Mouse (Mus musculus) midbrain, embryonic 13.5 days (tissue): ENCODE data around the gene Hmgcl. TPM values are rescaled to one million over a fixed set of nuclear protein-coding genes. Genes with fewer than 3 reads are reported as not detected.
"Not testable (repeated sequence)": the region's sequence is repeated elsewhere in the genome, so short reads cannot be mapped to it uniquely, and the experiment has no call there.

Experiments used
- ATAC-seq: fragments of 200-750 bp; cut with Nextera tagmentation; 2 replicates; pipeline ENCODE4 v1.8.0; 2017; ENCODE audit warnings: mild to moderate bottlenecking, moderate TSS enrichment, moderate library complexity
- H3K27ac ChIP-seq: fragments of 300-500 bp; sonication (generic); 2 replicates; pipeline ENCODE4 v1.5.1; 2015; ENCODE audit warnings: inconsistent platforms, mild to moderate bottlenecking, moderate library complexity
- H3K27me3 ChIP-seq: fragments of 300-500 bp; sonication (generic); 2 replicates; pipeline ENCODE4 v1.6.1; 2015; ENCODE audit warnings: mild to moderate bottlenecking, inconsistent platforms
- H3K36me3 ChIP-seq: fragments of 300-500 bp; sonication (generic); 2 replicates; pipeline ENCODE4 v1.6.1; 2015; ENCODE audit warnings: mild to moderate bottlenecking, inconsistent platforms
- H3K4me1 ChIP-seq: fragments of 300-500 bp; sonication (generic); replicated peaks from 2 replicates; pipeline ENCODE4 v1.6.1; 2015; ENCODE audit warnings: inconsistent platforms
- H3K4me2 ChIP-seq: fragments of 300-500 bp; sonication (generic); replicated peaks from 2 replicates; pipeline ENCODE4 v1.6.1; 2015; ENCODE audit warnings: moderate library complexity, mild to moderate bottlenecking, inconsistent platforms
- H3K4me3 ChIP-seq: fragments of 300-500 bp; sonication (generic); replicated peaks from 2 replicates; pipeline ENCODE4 v1.5.1; 2015; ENCODE audit warnings: mild to moderate bottlenecking, inconsistent platforms
- H3K9ac ChIP-seq: fragments of 300-500 bp; sonication (generic); replicated peaks from 2 replicates; pipeline ENCODE4 v1.6.1; 2015; ENCODE audit warnings: mild to moderate bottlenecking, inconsistent platforms
- H3K9me3 ChIP-seq: fragments of 300-500 bp; sonication (generic); 2 replicates; pipeline ENCODE4 v1.6.1; 2016; ENCODE audit warnings: mild to moderate bottlenecking, inconsistent platforms
- WGBS: fragments of 180-500 bp; shearing (Covaris S2); methylation state at CpG from one replicate; pipeline ENCODE4 v1.1.7; 2015; 5-methylcytosine and 5-hydroxymethylcytosine counted together
- polyA plus RNA-seq: library from polyadenylated mRNA; unstranded; fragments of >200 nt; fragmentation: Nextera tagmentation; extraction: Ambion mirVana; gene quantifications from 2 replicates; pipeline ENCODE4 v1.2.1, GENCODE M21; 2015

Hmgcl gene
- polyA plus RNA-seq, 1 experiment from 2014 or later = 51.0 TPM

DNA sequence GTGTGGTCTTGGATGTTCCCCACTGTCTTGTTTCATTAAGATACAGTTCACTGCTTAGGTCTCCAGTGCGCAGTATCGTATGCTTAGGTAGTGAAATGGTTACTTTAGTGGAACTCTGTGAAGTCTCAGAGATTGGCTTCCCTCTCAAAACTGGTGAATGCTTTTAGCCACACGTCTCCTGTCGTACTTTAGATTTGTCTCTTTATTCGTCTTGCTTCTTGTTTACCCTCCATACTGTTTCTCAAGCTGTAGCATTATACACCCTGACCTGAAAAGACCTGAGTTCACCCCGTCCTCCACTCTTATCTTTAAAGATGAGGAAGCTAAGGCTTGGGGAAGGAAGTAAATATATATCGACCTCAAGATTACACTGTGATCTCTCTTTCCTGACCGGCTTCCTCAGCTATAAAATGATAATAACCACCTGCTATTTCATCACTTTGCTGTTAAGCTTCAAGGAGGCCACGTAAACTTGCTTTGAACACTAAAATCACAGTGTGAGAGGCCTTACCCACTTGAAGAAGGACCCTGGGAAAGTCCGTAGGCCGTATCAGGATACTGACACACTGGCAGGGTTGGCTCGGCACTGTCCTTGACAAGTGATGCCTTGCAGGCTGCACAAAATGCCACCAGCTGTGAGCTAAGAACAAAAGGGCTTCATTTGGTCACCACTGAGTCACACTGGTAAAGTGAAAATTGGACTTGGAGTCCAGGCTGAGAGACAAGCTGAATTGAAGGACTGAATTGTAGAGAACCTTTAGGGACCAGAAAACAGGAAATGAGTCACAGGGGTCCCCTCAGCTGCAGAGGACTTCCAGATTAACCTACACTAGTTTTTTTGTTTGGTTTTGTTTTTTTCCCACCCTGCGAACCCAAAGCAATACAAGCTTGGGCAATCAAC lies 26.9 kb downstream of the Hmgcl start:
- Histone ChIP-seq H3K36me3 (peaks cover 59% of the 10 kb centered on the region), H3K4me1 (peaks cover 20% of the 10 kb centered on the region), H3K27me3 (no peaks in the 10 kb centered on the region), H3K9ac (peak overlapping the region; percentile 96), H3K27ac (peak overlapping the region; percentile 74; the same call in 1 of the 2 replicates), H3K9me3 (no peaks in the 10 kb centered on the region), H3K4me3 (peak overlapping the region; percentile 100), H3K4me2 (peak overlapping the region; percentile 98)
- ATAC-seq = no peak
- 79% methylated on average over 13 of the region's 13 CpGs for WGBS

GRCm38 (mm10) chr4:135976146-135976545 lies 29.9 kb downstream of the Hmgcl start:
- Histone ChIP-seq H3K4me2 (no peak overlapping the region), H3K27me3 (no peaks in the 10 kb centered on the region), H3K36me3 (peaks cover 37% of the 10 kb centered on the region), H3K4me1 (peaks cover 13% of the 10 kb centered on the region), H3K9ac (no peak overlapping the region), H3K27ac (no peak overlapping the region), H3K4me3 (no peak overlapping the region), H3K9me3 (no peaks in the 10 kb centered on the region)
- no peak for ATAC-seq
- 94% methylated on average over 12 of the region's 12 CpGs for WGBS

DNA sequence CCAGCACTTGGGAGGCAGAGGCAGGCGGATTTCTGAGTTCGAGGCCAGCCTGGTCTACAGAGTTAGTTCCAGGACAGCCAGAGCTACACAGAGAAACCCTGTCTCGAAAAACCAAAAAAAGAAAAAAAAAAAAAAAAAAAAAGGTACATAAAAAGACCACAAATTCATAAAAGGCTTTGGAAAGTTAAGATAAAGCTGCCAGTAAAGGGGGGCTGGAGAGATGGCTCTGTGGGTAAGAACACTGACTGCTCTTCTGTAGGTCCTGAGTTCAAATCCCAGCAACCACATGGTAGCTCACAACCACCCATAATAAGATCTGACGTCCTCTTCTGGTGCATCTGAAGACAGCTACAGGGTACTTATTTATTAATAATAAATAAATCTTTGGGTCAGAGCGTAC lies 34.0 kb downstream of the Hmgcl start:
- not testable (repeated sequence) for H3K27ac ChIP-seq, H3K27me3 ChIP-seq, H3K9me3 ChIP-seq, H3K9ac ChIP-seq, ATAC-seq, H3K4me3 ChIP-seq, H3K4me1 ChIP-seq, H3K4me2 ChIP-seq
- 96% methylated on average over 5 of the region's 5 CpGs for WGBS
- peaks cover 54% of the 10 kb centered on the region for H3K36me3 ChIP-seq

DNA sequence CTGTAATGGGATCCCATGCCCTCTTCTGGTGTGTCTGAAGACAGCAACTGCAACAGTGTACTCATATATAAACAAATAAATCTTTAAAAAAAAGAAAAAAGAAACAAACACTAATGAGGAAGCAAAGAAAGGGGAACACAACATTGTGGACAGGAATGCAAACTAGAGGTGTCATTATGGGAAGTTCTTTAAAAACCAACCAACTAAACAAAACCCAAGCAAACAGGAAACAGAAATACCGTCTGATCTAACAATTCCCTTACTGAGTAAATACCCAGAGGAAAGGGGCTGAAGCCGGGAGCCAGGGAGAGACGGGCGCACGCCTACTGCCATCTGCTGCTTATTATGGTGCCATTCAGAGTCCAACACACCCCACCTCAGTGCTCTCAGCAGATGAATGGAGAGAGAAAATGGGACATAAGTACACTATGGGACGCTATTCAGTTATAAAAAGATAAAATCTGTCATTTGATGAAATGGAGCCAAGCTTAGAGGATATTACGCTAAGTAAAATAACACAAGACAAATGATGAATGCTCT lies 35.3 kb downstream of the Hmgcl start:
- ATAC-seq = no peak
- Histone ChIP-seq H3K9ac (no peak overlapping the region), H3K27ac (no peak overlapping the region), H3K9me3 (no peaks in the 10 kb centered on the region), H3K27me3 (no peaks in the 10 kb centered on the region), H3K4me3 (no peak overlapping the region), H3K4me1 (peaks cover 15% of the 10 kb centered on the region), H3K36me3 (peaks cover 43% of the 10 kb centered on the region), H3K4me2 (no peak overlapping the region)
- WGBS = 80% methylated on average over 7 of the region's 7 CpGs

DNA sequence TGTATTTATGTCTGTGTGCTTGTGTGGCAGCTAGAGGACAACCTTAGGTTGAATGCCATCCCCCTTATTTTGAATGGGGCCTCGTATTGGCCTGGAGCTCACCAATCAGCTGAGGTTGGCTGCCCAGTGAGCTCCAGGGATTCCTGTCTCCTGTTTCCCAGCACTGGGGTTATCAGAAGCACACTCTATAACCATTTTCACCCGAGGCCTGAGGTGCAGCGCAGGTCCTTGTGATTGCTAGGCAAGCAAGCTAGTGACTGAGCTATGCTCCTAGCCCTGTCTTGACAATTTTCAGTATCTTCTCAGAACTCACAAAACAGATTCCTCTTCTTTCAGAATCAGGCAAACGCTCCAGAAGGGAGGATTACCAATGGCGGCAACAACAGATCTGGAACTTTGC lies 38.3 kb downstream of the Hmgcl start:
- Histone ChIP-seq H3K4me1 (peaks cover 21% of the 10 kb centered on the region), H3K4me2 (no peak overlapping the region), H3K27me3 (no peaks in the 10 kb centered on the region), H3K4me3 (no peak overlapping the region), H3K27ac (no peak overlapping the region), H3K9ac (no peak overlapping the region), H3K36me3 (peaks cover 29% of the 10 kb centered on the region), H3K9me3 (no peaks in the 10 kb centered on the region)
- no peak for ATAC-seq
- WGBS = 92% methylated on average over 5 of the region's 5 CpGs

- no peak overlapping the region; the same call in 1 of the 2 replicates for H3K4me2 ChIP-seq
- H3K9me3 ChIP-seq = no peaks in the 10 kb centered on the region
- no peak for ATAC-seq
- WGBS = 92% methylated on average over 5 of the region's 5 CpGs
- H3K9ac ChIP-seq = no peak overlapping the region
- H3K4me3 ChIP-seq = no peak overlapping the region; the same call in 1 of the 2 replicates
- H3K27ac ChIP-seq = no peak overlapping the region
- peaks cover 29% of the 10 kb centered on the region for H3K36me3 ChIP-seq
- no peaks in the 10 kb centered on the region for H3K27me3 ChIP-seq
- peaks cover 21% of the 10 kb centered on the region for H3K4me1 ChIP-seq
These were observed 38.9 kb downstream of the Hmgcl start for GRCm38 (mm10) chr4:135985193-135985592.

DNA sequence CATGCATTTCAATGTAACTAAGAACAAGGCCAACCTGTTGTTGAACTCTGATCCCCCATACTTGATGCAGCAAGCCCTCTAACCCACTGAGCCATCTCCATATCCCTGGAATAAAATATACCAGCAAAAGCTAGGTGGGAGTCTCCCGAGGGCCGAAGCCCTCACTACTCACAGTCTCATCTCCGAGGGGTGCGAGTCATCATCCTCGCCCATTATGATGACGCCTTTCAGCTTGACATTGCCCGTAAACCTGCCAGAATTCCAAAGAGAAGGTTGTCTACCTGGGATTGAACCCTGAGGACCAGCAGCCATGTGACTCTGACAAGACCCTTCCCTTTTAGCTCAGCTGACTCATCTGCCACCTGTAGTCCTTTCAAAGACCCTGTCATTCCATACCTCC lies 39.5 kb downstream of the Hmgcl start:
- H3K9ac ChIP-seq = peak overlapping the region; percentile 96; the same call in 1 of the 2 replicates
- H3K27me3 ChIP-seq = no peaks in the 10 kb centered on the region
- WGBS = 93% methylated on average over 7 of the region's 7 CpGs
- peaks cover 21% of the 10 kb centered on the region for H3K4me1 ChIP-seq
- peaks cover 29% of the 10 kb centered on the region for H3K36me3 ChIP-seq
- ATAC-seq = no peak
- no peaks in the 10 kb centered on the region for H3K9me3 ChIP-seq
- H3K27ac ChIP-seq = no peak overlapping the region
- H3K4me2 ChIP-seq = peak overlapping the region; percentile 98
- H3K4me3 ChIP-seq = peak overlapping the region; percentile 92

- Histone ChIP-seq H3K4me3 (peak overlapping the region; percentile 92), H3K36me3 (peaks cover 29% of the 10 kb centered on the region), H3K4me2 (peak overlapping the region; percentile 98), H3K27ac (peak overlapping the region; percentile 87), H3K4me1 (peaks cover 21% of the 10 kb centered on the region), H3K27me3 (no peaks in the 10 kb centered on the region), H3K9ac (peak overlapping the region; percentile 96), H3K9me3 (no peaks in the 10 kb centered on the region)
- ATAC-seq = peak; percentile 31; the same call in 1 of the 2 replicates
- WGBS = 9% methylated on average over 23 of the region's 23 CpGs
These were observed 40.2 kb downstream of the Hmgcl start for GRCm38 (mm10) chr4:135986301-135986942.

- Histone ChIP-seq H3K9ac (peak within 1 kb of the TSS; percentile 96), H3K27ac (peak within 1 kb of the TSS; percentile 87), H3K4me3 (peak within 1 kb of the TSS; percentile 92), H3K9me3 (no peaks in the 10 kb centered on the region), H3K4me2 (peak within 1 kb of the TSS; percentile 98), H3K27me3 (no peaks in the 10 kb centered on the region), H3K4me1 (peaks cover 21% of the 10 kb centered on the region), H3K36me3 (peaks cover 27% of the 10 kb centered on the region)
- ATAC-seq = peak; percentile 96
- under 1% methylated on average over 78 of the region's 81 CpGs for WGBS
These were observed 40.9 kb downstream of the Hmgcl start, which contains the start of gene Pithd1 for GRCm38 (mm10) chr4:135986943-135987710. Pithd1 (minus strand) TSS chr4:135987264.

DNA sequence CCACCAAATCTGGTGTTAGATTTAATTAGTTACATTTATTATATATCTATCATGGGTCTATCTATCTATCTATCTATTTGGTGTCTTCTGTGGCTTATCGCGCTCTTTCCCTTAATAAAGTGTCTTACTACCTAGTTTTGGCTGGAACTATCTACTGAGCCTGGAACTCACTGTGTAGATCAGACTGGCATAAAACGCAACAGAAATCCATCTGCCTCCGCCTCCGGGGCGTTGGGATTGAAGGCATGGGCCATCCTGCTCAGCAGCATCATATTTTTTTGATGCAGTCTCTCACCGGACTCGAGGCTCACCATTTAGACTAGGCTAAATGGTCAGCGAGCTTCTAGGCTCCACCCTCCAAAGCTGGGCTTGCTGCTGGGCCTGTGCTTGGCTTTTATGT lies 41.5 kb downstream of the Hmgcl start:
- WGBS = 71% methylated on average over 9 of the region's 9 CpGs
- Histone ChIP-seq H3K4me1 (peaks cover 21% of the 10 kb centered on the region), H3K36me3 (peaks cover 24% of the 10 kb centered on the region), H3K27ac (peak overlapping the region; percentile 87), H3K27me3 (no peaks in the 10 kb centered on the region), H3K9ac (peak overlapping the region; percentile 96), H3K9me3 (no peaks in the 10 kb centered on the region), H3K4me3 (peak overlapping the region; percentile 92), H3K4me2 (peak overlapping the region; percentile 98)
- no peak for ATAC-seq

GRCm38 (mm10) chr4:135993941-135994340 lies 47.7 kb downstream of the Hmgcl start:
- H3K27me3 ChIP-seq = no peaks in the 10 kb centered on the region
- no peak overlapping the region for H3K27ac ChIP-seq
- ATAC-seq = no peak
- H3K4me2 ChIP-seq = no peak overlapping the region
- no peaks in the 10 kb centered on the region for H3K36me3 ChIP-seq
- no peak overlapping the region for H3K9ac ChIP-seq
- 0 out of 2 replicates have a peak, but pooled peaks cover 4% of the 10 kb centered on the region for H3K9me3 ChIP-seq
- no peaks in the 10 kb centered on the region for H3K4me1 ChIP-seq
- no peak overlapping the region for H3K4me3 ChIP-seq
- WGBS = 96% methylated on average over 6 of the region's 6 CpGs
